Mouse (Mus musculus): ENCODE measurements around the gene S1pr4.

The S1pr4 gene

DNA sequence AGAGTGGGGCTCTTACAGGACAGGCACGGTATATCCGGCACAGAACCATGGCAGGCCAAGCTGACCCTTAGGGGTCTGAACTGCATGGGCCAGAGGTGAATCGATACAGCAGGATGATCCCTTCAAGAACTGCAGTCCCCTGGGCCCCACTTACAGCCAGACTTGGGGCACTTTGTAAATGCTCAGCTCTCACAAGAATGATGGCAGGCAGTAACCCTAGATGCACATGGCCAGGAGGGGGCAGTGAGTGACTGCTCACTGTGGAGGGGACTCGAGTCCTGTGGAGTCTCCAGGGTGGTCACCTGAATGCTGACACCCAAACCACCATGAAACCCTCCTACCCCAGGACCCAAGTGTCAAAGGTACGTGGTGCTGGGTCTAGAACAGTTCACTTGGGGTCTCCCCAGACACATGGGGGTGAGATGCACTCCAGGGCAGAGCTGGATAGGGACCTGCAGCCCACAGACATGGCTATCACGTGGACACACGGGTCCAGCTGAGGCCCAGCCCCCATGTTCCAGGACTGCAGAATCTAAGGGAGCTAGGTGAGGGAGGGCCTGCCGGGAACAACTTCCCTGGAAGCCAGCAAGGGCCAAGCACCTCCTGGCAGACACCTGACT lies 6.2 kb downstream of the S1pr4 start:
- no peak for DNase-seq (ENCODE audit: low read depth, low spot score)

DNA sequence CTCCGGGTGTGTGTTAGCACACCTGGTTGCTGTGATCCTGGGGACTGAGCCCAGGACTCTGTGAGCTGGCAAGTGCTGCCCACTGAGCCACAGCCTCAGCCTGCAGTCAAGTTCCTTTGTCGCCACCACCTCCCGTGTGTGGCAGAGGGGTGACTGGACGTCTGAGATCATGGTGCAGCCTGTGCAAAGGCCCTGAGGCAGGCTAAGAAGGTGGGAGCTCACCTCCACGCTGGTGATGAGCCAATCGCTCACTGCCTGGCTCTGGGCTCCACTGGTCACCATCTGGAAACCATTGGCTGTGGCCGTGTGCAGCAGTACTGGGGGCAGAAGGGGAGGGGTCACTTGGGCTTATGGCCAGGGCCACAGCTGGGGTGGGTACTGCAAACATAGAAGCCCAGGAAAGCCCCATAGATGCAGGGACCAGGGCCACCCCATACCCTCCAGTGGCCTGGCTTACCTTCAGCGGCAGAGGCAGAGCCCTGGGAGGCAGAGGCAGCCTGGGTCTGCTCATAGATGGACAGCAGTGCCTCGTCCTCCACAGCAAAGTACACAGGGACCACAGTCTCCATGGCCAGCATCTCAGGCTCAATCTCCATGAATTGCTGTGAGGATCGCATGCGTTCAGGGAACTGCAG lies 7.2 kb downstream of the S1pr4 start:
- no peak for DNase-seq (ENCODE audit: low read depth, low spot score)

DNA sequence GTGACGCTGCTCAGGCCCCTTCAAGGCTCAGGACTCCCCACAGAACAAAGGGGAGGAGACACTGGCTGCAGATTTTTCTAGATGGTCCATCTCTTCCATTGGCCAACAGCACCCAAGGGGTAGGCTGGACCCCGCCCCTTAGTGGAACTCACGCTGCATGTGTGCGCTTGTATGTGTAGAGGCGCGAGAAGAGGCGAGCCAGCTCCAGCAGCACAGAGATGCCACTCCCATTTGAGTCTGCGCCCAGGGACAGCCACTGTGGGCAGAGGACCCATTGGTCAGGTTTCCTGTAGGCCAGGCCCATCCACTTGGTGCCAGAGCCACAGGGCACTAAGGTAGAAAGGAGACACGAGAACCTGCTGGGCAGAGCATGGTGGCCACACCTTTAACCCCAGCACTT lies 8.9 kb downstream of the S1pr4 start:
- no peak for DNase-seq (ENCODE audit: low read depth, low spot score)

DNA sequence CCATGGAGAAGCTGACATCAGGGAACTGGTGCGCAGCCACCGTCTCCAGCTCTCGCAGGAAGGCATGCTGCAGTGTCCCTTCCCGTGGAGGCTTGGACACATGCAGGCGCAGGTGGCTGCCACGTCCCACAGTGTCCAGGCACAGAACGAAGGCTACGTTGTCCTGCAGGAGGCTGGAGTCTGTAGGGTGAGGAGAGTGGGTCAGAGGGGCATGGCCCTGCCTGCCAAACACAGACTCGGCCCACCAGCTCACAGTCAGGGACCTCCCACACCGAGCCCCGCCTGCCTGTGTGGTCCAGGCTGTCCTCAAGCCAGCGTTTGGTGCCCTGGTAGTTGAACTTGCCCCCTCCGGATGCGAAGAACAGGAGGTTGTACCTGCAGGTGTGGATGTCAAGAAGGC lies 10.0 kb downstream of the S1pr4 start:
- no peak for DNase-seq (ENCODE audit: low read depth, low spot score)

DNA sequence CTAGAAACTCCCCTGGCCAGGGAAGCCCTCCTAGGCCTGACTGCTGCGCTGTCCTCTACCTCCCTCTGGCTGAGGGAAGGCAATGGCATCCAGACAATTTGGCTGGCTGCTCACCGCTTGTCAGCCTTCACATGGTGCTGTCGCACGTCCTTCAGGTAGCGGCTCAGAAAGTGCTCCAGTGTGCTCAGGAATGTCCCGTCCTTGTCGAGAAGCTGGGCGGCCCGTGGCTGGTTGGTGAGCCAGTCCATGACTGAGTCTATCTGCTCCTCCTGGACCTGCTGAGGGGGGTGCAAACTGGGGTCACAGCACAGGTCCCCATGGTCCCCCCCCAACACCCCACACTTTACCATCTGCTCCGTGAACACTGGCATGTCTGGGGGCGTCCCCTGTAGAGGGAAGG lies 11.9 kb downstream of the S1pr4 start:
- DNase-seq (ENCODE audit: low read depth, low spot score): no peak

DNA sequence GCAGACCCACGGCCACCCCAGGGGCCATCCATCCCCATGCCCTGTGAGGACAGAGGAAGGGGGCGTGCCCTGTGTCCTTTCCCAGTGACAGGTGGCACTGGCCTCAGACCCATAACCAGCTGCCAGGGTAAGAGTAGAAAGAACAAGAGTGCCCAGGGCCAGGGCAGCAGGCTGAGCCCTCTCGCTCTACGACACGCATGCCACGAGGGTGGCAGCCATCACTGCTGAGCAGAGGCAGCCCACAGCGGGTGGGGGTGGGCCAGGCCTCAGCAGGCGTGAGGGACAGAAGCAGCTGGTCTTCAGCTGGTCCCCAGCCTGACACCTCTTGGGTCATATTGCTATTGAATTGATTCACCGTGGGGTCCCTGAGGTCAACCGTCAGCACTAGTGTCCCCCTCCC lies 13.4 kb downstream of the S1pr4 start:
- DNase-seq (ENCODE audit: low read depth, low spot score): no peak

DNA sequence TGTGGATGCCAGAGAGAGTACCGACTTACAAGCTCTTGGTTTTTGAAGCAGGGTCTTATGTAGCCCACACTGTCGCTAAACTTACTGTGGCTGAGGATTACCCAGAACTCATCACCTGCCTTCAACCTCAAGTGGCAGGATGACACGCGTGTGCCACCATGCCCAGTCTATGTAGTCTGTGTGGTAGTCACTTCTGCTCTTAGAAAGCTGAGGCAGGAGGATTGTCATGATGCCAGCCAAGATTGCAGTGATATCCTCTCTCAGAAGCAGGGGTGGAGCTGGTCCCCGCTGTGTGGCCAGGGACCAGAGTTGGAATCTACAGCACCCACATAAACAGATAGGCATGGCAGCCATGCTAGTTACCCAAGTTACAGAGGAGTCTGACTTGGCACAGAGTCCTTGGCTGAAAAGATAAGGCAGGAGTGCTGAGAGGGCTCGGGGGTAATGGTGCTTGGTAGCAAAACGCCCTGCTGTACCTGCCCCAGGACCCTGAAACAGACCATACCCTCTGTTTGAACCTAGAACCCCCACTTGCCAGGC lies 14.4 kb downstream of the S1pr4 start:
- DNase-seq (ENCODE audit: low read depth, low spot score): no peak

DNA sequence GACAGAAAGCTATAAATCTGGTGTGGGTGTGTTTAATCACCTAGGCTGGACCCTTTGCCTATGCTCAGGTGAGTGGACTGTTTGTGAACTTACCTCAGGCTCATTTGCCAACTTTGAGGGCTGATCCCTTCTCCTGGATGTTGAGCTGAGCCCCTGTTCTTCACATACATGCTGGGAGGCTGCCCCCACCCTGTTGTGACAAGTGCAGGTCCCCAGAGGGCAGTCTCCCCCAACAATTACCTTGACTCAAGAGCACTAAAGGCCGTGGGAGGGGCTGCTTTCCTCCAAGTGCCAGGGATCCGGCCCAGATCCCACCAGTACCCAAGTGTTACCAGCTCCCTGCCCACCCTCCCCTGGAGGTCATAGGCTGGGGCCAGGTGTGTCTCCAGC lies 14.9 kb downstream of the S1pr4 start:
- no peak for DNase-seq (ENCODE audit: low read depth, low spot score)

DNA sequence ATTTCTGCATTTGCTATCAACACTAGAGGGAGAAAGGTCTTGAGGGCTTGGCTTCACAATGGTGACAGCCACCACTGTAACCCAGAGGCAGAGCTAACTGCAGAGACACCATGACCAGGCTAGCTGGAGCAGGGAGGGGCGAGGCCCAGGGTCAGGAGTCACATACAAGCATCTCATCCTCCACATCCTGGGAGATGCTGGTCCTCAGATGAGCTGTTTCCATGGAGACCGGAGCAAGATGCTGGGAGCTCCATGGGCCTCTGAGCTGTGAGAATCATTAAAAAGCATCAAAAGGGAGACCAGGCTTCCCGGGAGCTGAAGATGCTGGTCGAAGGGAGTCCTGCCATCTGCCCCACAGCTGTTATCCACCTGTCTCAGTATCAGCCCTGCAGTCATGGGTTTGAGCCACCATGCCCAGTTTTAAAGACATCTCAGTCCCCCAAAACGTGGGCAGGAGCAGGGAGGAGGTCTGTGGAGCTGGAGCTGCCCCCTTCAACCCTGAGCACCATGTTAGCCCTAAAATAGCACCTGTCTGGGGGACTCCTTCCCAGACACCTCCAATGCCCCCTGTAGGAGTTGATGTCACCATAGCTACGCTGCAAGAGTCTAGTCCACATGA lies 15.4 kb downstream of the S1pr4 start:
- DNase-seq (ENCODE audit: low read depth, low spot score): no peak

DNA sequence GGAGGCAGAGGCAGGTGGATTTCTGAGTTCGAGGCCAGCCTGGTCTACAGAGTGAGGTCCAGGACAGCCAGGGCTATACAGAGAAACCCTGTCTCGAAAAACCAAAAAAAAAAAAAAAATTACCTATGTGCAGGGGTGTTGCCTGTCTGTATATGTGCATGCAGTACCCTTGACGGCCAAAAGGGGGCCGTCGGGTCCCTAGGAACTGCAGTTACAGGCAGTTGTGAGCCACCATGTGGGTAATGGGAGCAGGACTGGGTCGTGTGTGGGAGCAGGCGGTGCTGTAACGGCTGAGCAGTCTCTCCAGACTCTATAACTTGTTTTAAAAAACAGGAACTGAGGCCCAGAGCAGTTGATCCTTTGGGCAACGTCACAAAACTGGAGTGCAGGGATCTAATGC lies 15.9 kb downstream of the S1pr4 start:
- peak; percentile 79 for DNase-seq (ENCODE audit: low read depth, low spot score)

DNA sequence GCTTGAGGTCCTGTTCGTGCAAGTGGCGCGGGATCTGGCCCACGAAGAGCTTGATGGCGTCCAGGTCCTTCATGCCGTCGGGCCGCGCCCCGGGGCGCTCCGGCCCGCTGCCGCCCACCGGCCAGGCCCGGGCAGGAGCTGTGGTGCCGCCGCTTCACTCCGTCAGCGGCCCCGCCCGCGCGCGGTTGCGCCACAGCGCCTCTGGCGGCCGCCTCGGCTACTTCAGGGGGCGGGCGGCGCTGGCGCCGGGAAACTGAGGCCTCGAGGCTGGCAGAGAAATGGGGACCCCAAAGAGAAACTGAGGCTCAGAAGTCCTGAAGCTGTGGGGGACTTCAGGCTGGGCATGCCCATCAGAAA lies 17.4 kb downstream of the S1pr4 start, which contains the start of gene Celf5:
Gene Celf5, minus strand, starts transcription at position 177 of the 357 bp plus-strand sequence.
- DNase-seq (ENCODE audit: low read depth, low spot score): no peak

DNA sequence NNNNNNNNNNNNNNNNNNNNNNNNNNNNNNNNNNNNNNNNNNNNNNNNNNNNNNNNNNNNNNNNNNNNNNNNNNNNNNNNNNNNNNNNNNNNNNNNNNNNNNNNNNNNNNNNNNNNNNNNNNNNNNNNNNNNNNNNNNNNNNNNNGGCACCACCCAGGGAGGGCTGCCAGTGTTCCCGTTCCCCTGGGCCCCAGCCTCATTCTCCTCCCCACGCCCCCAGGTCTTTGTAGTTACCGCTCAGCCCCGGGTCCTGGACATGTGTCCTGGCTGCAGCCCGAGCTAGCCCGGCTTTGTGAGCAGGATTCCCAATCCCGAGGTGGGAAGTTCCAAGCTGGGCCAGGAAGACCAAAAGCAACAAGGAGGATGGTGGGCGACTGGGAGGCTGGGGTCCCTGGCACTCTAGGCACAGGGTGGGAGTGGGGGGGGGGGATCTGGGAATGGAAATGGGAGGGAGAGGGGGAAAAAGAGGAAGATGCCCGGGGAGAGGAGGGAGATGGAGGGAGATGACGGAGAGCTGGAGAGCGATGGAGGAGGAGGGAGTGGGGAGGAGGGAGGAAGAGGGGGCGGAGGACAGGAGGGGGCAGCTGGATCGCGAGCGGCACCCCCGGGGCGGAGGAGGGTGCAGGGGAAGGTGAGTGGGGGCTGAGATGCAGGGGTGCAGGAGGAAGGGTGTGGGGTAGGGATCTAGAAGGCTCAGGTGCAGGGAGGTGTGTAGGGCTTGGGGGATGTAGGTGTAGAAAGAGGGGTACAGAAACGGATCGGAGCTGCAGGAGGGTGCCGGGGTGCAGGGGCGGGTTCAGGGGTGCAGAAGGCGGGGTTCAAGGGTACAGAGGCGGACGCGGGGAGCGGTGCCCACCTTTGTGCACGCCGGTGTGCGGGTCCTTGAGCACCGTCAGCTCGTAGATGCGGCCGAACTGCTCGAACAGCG lies 18.1 kb downstream of the S1pr4 start:
- DNase-seq (ENCODE audit: low read depth, low spot score): no peak

DNA sequence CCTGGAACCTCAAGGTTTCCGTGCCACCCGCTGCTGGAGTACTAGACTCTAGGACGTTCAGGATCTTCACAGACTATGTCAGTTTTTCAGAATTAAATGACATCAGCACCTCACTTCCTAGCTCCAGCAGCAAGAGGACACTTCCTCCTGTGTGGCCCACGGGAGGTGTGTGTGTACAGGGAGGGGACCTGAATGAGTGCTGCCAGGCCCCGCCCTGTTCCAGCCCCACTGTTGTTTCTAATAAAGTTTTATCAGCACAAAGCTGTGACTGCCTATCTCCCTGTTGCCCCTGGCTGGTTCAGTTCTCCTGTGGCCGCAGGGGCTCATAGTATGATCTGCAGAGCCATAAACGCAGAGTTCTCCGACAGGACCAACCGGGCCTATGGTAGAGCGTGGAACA lies 25.5 kb downstream of the S1pr4 start:
- DNase-seq (ENCODE audit: low read depth, low spot score): no peak

DNA sequence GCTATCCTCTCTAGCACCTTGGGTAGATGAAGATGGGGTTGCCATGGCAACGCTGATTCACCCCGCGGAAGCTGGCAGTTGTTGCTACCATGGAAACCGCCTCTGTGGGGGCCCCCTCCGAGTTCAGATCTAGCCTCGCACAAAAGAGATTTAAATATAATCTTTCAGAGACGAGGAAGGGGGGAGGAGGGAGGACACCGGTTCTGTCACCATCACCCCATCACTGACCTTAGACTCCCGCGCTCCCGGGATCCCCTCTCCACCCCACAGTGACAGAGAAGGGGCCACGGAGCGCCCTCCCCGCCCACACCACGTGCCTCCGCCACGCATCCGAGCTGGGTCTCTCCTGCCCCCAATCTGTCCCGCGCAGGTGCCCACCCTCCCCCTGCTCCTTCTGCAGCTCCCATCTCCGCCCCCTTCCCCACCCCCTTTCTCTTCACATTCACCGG lies 26.9 kb downstream of the S1pr4 start:
- DNase-seq (ENCODE audit: low read depth, low spot score): no peak

DNA sequence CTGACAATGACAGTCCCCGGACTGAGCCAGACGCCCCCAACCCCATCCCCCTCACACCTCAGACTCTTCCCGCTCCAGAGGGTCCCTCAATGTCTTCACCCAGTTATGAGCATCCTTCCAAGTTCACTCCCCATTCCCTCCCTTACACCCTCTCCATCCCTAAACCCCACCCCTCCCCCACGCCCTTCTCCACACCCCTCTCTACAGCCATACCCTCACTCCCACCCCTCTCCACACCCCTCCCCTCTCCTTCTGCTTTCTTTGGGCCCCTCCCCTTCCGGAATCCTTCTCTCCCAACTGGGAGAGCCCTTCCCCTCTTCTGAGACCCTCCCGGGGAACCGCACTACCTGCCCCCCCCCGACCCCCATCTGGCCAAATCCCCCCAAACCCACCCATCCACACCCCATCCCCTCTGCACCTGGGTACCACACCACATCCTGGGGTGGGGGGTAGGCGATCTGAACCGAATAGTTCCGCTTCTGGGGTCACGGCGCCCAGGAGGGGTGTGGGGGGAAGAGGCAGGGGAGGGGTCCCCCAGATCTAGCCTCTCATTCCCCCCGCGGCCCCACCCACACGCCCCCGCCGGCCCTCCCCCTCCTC lies 27.4 kb downstream of the S1pr4 start:
- no peak for DNase-seq (ENCODE audit: low read depth, low spot score)

DNA sequence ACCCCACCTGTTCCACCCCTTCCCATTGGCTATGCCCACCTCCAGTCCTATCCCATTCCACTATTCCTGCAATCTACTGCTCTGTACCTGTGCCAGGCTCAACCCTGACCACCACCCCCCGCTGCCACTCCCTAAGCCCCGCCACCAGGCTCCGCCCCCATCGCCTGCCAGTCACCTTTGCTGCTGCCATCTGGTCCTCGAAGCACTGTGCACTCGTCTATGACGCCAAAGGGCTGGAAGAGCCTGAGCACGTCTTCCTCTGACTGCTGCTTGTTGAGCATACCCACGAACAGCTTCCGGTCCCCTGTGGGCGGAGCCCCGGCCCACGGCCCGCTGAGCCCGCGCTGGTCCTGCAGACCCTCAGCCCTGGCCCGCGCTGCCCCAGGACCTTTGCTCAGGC lies 29.5 kb downstream of the S1pr4 start:
- DNase-seq (ENCODE audit: low read depth, low spot score): no peak

DNA sequence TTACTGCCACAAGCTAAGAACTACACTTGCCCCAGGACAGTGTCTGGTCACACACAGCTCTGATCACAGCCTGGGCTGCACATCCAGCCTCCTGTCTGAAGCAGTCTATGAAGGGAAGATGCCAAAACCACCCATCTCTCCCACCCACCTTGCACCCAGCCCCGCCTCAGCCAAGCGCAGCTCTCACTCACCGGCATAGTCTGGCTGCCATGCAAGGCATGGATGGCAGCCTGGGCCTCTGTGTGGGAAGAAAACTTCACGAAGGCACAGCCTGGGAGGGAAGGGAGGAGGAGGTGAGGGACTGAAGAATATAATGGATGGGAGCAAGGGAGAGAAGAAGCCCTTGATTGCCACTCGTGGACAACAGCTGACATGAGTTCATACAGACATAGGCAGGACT lies 30.7 kb downstream of the S1pr4 start:
- DNase-seq (ENCODE audit: low read depth, low spot score): no peak

DNA sequence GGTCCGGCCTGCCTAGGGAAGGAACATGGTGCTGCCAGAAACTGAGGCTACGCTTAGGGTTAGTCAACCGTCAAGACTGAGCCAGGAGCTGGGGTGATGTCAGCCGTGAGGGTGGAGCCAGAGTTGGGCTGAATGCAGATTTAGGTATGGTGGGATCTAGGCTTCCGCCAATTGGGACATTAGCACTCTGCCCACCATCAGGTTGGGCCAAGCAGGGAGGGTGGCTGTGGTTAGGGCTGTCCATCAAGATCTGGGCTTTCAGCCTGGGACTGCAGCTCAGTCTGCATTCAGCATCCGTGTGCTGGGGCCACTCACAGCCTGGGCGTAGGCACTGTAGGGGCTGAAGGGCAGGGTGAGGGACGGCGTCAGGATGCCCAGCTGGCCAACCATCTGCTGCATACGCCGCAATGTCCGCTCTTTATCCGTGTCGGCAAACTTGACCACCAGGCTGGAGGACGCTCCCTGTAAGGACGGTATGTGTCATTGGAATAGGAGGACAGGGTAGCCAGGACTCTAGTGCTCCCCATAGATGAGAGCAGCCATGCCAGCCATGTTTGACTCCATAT lies 32.2 kb downstream of the S1pr4 start:
- DNase-seq (ENCODE audit: low read depth, low spot score): no peak

DNA sequence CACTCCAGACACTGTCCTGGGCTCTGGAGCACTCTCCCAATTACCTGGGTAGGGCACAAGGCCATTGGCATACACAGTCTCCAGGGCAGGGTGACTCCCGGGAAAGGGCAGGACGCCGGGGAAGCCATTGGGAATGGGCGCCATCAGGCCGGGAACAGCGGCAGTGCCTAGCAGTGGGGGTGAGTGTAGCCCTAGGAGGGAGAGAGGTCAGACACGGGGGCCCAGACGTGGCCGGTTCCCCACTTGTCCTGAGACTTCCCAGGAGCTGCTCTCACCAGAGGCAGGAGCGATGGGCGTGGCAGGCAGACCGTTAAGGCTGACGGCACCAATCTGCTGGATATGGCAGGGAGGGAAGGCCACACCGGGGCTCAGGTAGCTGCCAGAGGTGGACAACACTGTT lies 33.1 kb downstream of the S1pr4 start:
- DNase-seq (ENCODE audit: low read depth, low spot score): no peak

DNA sequence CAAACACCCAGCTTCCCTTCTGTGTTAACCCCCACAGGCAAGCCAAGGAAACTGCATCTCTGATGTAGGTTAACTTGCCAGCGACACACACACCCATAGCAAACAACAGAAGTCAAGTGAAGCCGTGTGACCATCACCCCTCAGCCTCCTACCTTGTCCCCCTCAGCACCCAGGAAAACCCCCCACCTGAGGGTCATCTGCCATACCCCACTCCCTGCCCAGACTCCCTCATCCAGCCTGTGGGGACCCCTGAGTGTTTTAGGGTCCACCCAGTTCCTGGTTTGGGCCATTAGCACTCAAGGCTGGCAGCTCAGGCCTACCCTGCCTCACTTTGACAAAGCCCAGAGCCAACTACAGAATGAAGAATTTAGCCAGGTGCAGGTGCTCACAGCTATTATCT lies 33.9 kb downstream of the S1pr4 start:
- DNase-seq (ENCODE audit: low read depth, low spot score): no peak

DNA sequence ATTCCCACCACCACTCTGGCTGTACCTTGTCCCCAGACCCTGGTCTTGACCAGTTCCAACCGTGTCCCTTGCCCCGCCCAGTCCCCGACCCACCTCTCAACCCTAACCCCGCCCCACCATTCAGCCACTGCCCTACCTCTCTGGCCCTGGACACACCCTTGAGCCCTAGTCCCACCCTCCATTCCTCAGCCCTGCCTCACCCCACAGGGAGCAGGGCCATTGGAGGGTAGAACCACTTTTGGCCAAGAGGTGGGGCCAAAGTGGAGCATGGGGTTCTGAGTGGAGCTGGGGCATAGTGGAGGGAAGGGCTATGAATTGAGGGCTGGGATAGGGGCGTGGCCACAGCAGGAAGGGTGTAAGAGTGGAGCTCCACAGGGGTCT lies 34.7 kb downstream of the S1pr4 start:
- peak; percentile 94 for DNase-seq (ENCODE audit: low read depth, low spot score)
